Mouse (Mus musculus) stomach, embryonic 16.5 days (tissue): ENCODE results near the gene Iars. TPM values are rescaled to one million over a fixed set of nuclear protein-coding genes. Genes with fewer than 3 reads are reported as not detected.
A peak's percentile ranks its signal among the peaks of the same experiment; 100 is the strongest.

Experiments used
- ATAC-seq: fragments of 200-750 bp; cut with Nextera tagmentation; 2 replicates; pipeline ENCODE4 v1.8.0; 2017; ENCODE audit warnings: moderate number of reproducible peaks, moderate TSS enrichment; ENCODE audit not compliant: insufficient read depth, low FRiP score
- H3K27ac ChIP-seq: fragments of 300-500 bp; sonication (generic); 2 replicates; pipeline ENCODE4 v1.5.1; 2014; ENCODE audit warnings: low read length
- H3K27me3 ChIP-seq: fragments of 300-500 bp; sonication (generic); 2 replicates; pipeline ENCODE4 v1.6.1; 2014; ENCODE audit warnings: low read length, control low read depth, mixed read lengths; ENCODE audit not compliant: control insufficient read depth, insufficient read depth
- H3K36me3 ChIP-seq: fragments of 300-500 bp; sonication (generic); 2 replicates; pipeline ENCODE4 v1.6.1; 2014; ENCODE audit warnings: low read length; ENCODE audit not compliant: control insufficient read depth, insufficient read depth
- H3K4me1 ChIP-seq: fragments of 300-500 bp; sonication (generic); 2 replicates; pipeline ENCODE4 v1.6.1; 2014; ENCODE audit warnings: low read length, control low read depth, mixed read lengths; ENCODE audit not compliant: control insufficient read depth, insufficient read depth
- H3K4me2 ChIP-seq: fragments of 300-500 bp; sonication (generic); 2 replicates; pipeline ENCODE4 v1.6.1; 2014; ENCODE audit warnings: low read depth, low read length, mixed read lengths
- H3K4me3 ChIP-seq: fragments of 300-500 bp; sonication (generic); replicated peaks from 2 replicates; pipeline ENCODE4 v1.5.1; 2014; ENCODE audit warnings: mild to moderate bottlenecking, low read length
- H3K9ac ChIP-seq: fragments of 300-500 bp; sonication (generic); 2 replicates; pipeline ENCODE4 v1.6.1; 2014; ENCODE audit warnings: low read length
- H3K9me3 ChIP-seq: fragments of 300-500 bp; sonication (generic); replicated peaks from 2 replicates; pipeline ENCODE4 v1.6.1; 2016; ENCODE audit warnings: low read length, control low read depth; ENCODE audit not compliant: control insufficient read depth
- WGBS: fragments of 180-500 bp; shearing (Covaris S2); extraction: QIAGEN DNeasy Blood & Tissue Kit; methylation state at CpG from one replicate; pipeline ENCODE4 v1.1.7; 2014; 5-methylcytosine and 5-hydroxymethylcytosine counted together
- polyA plus RNA-seq: library from polyadenylated mRNA; unstranded; fragments of >200 nt; fragmentation: Nextera tagmentation; extraction: Ambion mirVana; gene quantifications from 2 replicates; pipeline ENCODE4 v1.2.1, GENCODE M21; 2015

Iars gene
- polyA plus RNA-seq, 1 experiment from 2014 or later: 78.1 TPM

GRCm38 (mm10) chr13:49652481-49653179 is 29.3 kb upstream of the Iars start, which contains the start of the genes Cenpp and Nol8:
Gene Cenpp (minus strand): TSS chr13:49652785.
Gene Nol8 (plus strand): TSS chr13:49653078.
- ATAC-seq: peak; percentile 100
- Histone ChIP-seq H3K4me3 (peak within 1 kb of the TSS; percentile 88), H3K4me2 (peak within 1 kb of the TSS; percentile 82), H3K9me3 (no peaks in the 10 kb centered on the region), H3K27me3 (no peaks in the 10 kb centered on the region), H3K36me3 (no peaks in the 10 kb centered on the region), H3K4me1 (peaks cover 17% of the 10 kb centered on the region), H3K27ac (peak within 1 kb of the TSS; percentile 11; the same call in 1 of the 2 replicates), H3K9ac (peak within 1 kb of the TSS; percentile 75)
- under 1% methylated on average over 68 of the region's 68 CpGs for WGBS

GRCm38 (mm10) chr13:49653180-49653541 is 28.7 kb upstream of the Iars start:
- H3K27ac ChIP-seq: peak overlapping the region; percentile 11; the same call in 1 of the 2 replicates
- ATAC-seq: peak; percentile 77
- under 1% methylated on average over 16 of the region's 16 CpGs for WGBS

GRCm38 (mm10) chr13:49677793-49678192 is 4.1 kb upstream of the Iars start:
- Histone ChIP-seq H3K4me2 (no peak overlapping the region), H3K9me3 (no peaks in the 10 kb centered on the region), H3K36me3 (no peaks in the 10 kb centered on the region), H3K4me3 (no peak overlapping the region), H3K4me1 (peaks cover 4% of the 10 kb centered on the region), H3K27me3 (no peaks in the 10 kb centered on the region), H3K27ac (no peak overlapping the region), H3K9ac (no peak overlapping the region)
- 100% methylated on average over 2 of the region's 2 CpGs for WGBS
- no peak for ATAC-seq

More at GRCm38 (mm10) chr13:49653180-49653541, 28.7 kb upstream of the Iars start:
- H3K36me3 ChIP-seq: no peaks in the 10 kb centered on the region
- H3K4me3 ChIP-seq: peak overlapping the region; percentile 88
- peak overlapping the region; percentile 75 for H3K9ac ChIP-seq
- peak overlapping the region; percentile 75 for H3K4me2 ChIP-seq
- H3K9me3 ChIP-seq: no peaks in the 10 kb centered on the region
- H3K4me1 ChIP-seq: peaks cover 17% of the 10 kb centered on the region
- no peaks in the 10 kb centered on the region for H3K27me3 ChIP-seq

GRCm38 (mm10) chr13:49682233-49682846 is 440 bp downstream of the Iars start:
- peak; percentile 9 for ATAC-seq
- WGBS: under 1% methylated on average over 20 of the region's 20 CpGs

GRCm38 (mm10) chr13:49684266-49684665 is 2.4 kb downstream of the Iars start:
- Histone ChIP-seq H3K27ac (no peak overlapping the region), H3K4me3 (no peak overlapping the region), H3K9ac (no peak overlapping the region), H3K4me1 (peaks cover 7% of the 10 kb centered on the region), H3K27me3 (no peaks in the 10 kb centered on the region), H3K36me3 (0 out of 2 replicates have a peak, but pooled peaks cover 3% of the 10 kb centered on the region), H3K4me2 (no peak overlapping the region), H3K9me3 (no peaks in the 10 kb centered on the region)
- WGBS: 72% methylated on average over 4 of the region's 4 CpGs
- ATAC-seq: no peak

More at GRCm38 (mm10) chr13:49682233-49682846, 440 bp downstream of the Iars start:
- H3K9ac ChIP-seq: peak overlapping the region; percentile 86
- H3K36me3 ChIP-seq: no peaks in the 10 kb centered on the region
- H3K27ac ChIP-seq: peak overlapping the region; percentile 93
- peak overlapping the region; percentile 94 for H3K4me2 ChIP-seq
- no peaks in the 10 kb centered on the region for H3K27me3 ChIP-seq
- peaks cover 7% of the 10 kb centered on the region for H3K4me1 ChIP-seq
- H3K9me3 ChIP-seq: no peaks in the 10 kb centered on the region
- H3K4me3 ChIP-seq: peak overlapping the region; percentile 90

GRCm38 (mm10) chr13:49691056-49691455 is 9.2 kb downstream of the Iars start:
- H3K4me3 ChIP-seq: no peak overlapping the region
- no peaks in the 10 kb centered on the region for H3K4me1 ChIP-seq
- ATAC-seq: no peak
- H3K27me3 ChIP-seq: no peaks in the 10 kb centered on the region
- no peak overlapping the region for H3K27ac ChIP-seq
- no peak overlapping the region for H3K4me2 ChIP-seq
- WGBS: 94% methylated on average over 5 of the region's 5 CpGs
- H3K9me3 ChIP-seq: no peaks in the 10 kb centered on the region
- no peak overlapping the region for H3K9ac ChIP-seq
- H3K36me3 ChIP-seq: peaks cover 25% of the 10 kb centered on the region

GRCm38 (mm10) chr13:49703216-49703779 is 21.4 kb downstream of the Iars start:
- no peaks in the 10 kb centered on the region for H3K9me3 ChIP-seq
- peaks cover 27% of the 10 kb centered on the region for H3K36me3 ChIP-seq
- 90% methylated on average over 11 of the region's 11 CpGs for WGBS
- no peak overlapping the region for H3K9ac ChIP-seq
- H3K27me3 ChIP-seq: no peaks in the 10 kb centered on the region
- ATAC-seq: no peak
- H3K4me2 ChIP-seq: no peak overlapping the region
- no peak overlapping the region for H3K27ac ChIP-seq
- H3K4me3 ChIP-seq: no peak overlapping the region
- H3K4me1 ChIP-seq: no peaks in the 10 kb centered on the region

GRCm38 (mm10) chr13:49706032-49706690 is 24.3 kb downstream of the Iars start:
- H3K9me3 ChIP-seq: no peaks in the 10 kb centered on the region
- H3K27ac ChIP-seq: no peak overlapping the region
- no peak for ATAC-seq
- 92% methylated on average over 3 of the region's 3 CpGs for WGBS
- H3K9ac ChIP-seq: no peak overlapping the region
- no peak overlapping the region for H3K4me3 ChIP-seq
- H3K4me1 ChIP-seq: no peaks in the 10 kb centered on the region
- H3K36me3 ChIP-seq: peaks cover 33% of the 10 kb centered on the region
- H3K27me3 ChIP-seq: no peaks in the 10 kb centered on the region
- no peak overlapping the region for H3K4me2 ChIP-seq
